Mouse (Mus musculus) erythroblast, embryonic 14.5 days (primary cell): ENCODE results near the gene Bckdk.

ENCODE experiments used
- GATA1 ChIP-seq: IDR thresholded peaks from 2 replicates; pipeline ENCODE4 v1.6.1; 2012; ENCODE audit warnings: low read length, inconsistent platforms, mixed read lengths
- TAL1 ChIP-seq: IDR thresholded peaks from 3 replicates; pipeline ENCODE4 v1.6.1; 2012; ENCODE audit warnings: low read length, inconsistent platforms, mixed read lengths

DNA sequence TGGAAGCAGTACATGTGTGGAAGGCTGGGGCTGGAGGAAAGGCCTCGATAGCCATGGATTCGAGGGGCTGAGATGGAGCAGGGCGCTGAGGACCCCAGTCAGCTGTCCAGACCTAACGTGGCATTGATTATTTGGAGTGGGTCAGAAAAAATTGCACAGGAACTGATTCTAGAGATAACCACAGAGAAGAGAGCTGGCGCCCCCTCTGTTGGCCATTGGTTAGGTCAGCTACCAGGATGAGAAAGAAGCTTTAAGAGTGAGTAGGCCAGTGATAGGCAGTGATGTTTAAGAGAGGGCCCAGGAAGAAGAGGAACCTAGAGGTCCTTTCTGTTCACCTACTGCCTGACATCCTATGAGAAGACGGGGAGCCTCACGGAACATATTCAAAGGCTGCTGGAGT is 15.4 kb downstream of the Bckdk start:
- TF ChIP-seq GATA1 (no peak), TAL1 (no peak)
